Mouse (Mus musculus): ENCODE data around the gene Trim47.

DNA sequence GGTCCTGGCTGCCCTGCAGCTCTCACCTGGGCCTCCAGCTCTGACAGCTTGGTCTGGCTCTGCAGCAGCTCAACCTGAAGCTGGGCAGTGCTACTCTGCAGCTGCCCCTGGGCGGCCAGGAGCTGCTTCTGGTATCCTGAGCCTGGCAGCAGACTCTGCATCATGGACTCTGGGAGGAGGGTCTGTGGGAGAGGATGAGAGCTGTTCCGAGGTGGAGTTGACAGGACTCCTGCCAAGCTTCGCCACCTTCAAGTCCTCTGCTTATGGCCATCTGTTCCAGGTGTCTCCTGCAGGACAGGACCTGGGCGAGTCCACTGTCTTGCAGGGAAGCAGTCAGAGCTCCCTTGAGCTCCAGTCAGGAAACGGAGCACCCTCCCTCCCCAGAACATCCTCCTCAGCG lies 22.3 kb upstream of the Trim47 start:
- TF ChIP-seq CTCF (IDR thresholded peaks at IDR 0.05; ENCODE audit: borderline replicate concordance, insufficient read depth, low read length) (no peak), POLR2A (IDR thresholded peaks at IDR 0.05; ENCODE audit: low read depth, low read length) (no peak)

Measured in embryonic fibroblast, embryonic 13.5 days (primary cell).